Mouse (Mus musculus) frontal cortex, adult 2 months (tissue): ENCODE results near the gene Plpp7. TPM values are rescaled to one million over a fixed set of nuclear protein-coding genes. Genes with fewer than 3 reads are reported as not detected.
A peak's percentile ranks its signal among the peaks of the same experiment; 100 is the strongest.

Experiments used
- DNase-seq, 2 experiments: peaks; one replicate each; pipeline ENCODE4 v3.0.0; 2022; ENCODE audit warnings: low spot score in 1 of 2; ENCODE audit errors: extremely low spot score in 1 of 2
- polyA plus RNA-seq: library from polyadenylated mRNA; depleted of rRNA; stranded (reverse); fragments of >200 nt; gene quantifications from 2 replicates; pipeline ENCODE4 v1.2.3, GENCODE M21; 2012

The Plpp7 gene
- polyA plus RNA-seq, 1 experiment = 34.6 TPM

- DNase-seq = no peak
These were observed 37.3 kb downstream of the Plpp7 start for GRCm38 (mm10) chr2:32132567-32132992.

- DNase-seq = peak; percentile 84 to 98
These were observed 38.7 kb downstream of the Plpp7 start for GRCm38 (mm10) chr2:32134039-32134438.

GRCm38 (mm10) chr2:32137667-32138266 lies 42.4 kb downstream of the Plpp7 start:
- DNase-seq = peak; percentile 98

GRCm38 (mm10) chr2:32139377-32139776 lies 44.0 kb downstream of the Plpp7 start:
- DNase-seq = no peak

- no peak for DNase-seq
These were observed 45.2 kb downstream of the Plpp7 start for GRCm38 (mm10) chr2:32140498-32140934.

GRCm38 (mm10) chr2:32141602-32142001 lies 46.3 kb downstream of the Plpp7 start:
- no peak for DNase-seq

GRCm38 (mm10) chr2:32142368-32142767 lies 47.0 kb downstream of the Plpp7 start:
- DNase-seq = no peak

GRCm38 (mm10) chr2:32144633-32145032 lies 49.3 kb downstream of the Plpp7 start:
- DNase-seq = no peak

- no peak for DNase-seq
These were observed 51.4 kb downstream of the Plpp7 start for GRCm38 (mm10) chr2:32146617-32147162.

GRCm38 (mm10) chr2:32150135-32150534 lies 54.8 kb downstream of the Plpp7 start:
- DNase-seq = no peak

GRCm38 (mm10) chr2:32150562-32150923 lies 55.2 kb downstream of the Plpp7 start:
- DNase-seq = no peak

GRCm38 (mm10) chr2:32150924-32151659 lies 55.8 kb downstream of the Plpp7 start, which contains the start of gene Prrc2b:
Gene Prrc2b (plus strand): TSS chr2:32151082.
- no peak for DNase-seq

GRCm38 (mm10) chr2:32151660-32152366 lies 56.5 kb downstream of the Plpp7 start:
- DNase-seq = peak in 1 of 2 experiments; percentile 48

GRCm38 (mm10) chr2:32152367-32153034 lies 57.2 kb downstream of the Plpp7 start:
- no peak for DNase-seq

- DNase-seq = no peak
These were observed 57.9 kb downstream of the Plpp7 start for GRCm38 (mm10) chr2:32153041-32153790.

- DNase-seq = no peak
These were observed 58.4 kb downstream of the Plpp7 start for GRCm38 (mm10) chr2:32153791-32154119.

GRCm38 (mm10) chr2:32154334-32154997 lies 59.1 kb downstream of the Plpp7 start:
- DNase-seq = no peak

GRCm38 (mm10) chr2:32154998-32155541 lies 59.7 kb downstream of the Plpp7 start:
- DNase-seq = no peak

- DNase-seq = no peak
These were observed 60.3 kb downstream of the Plpp7 start for GRCm38 (mm10) chr2:32155614-32156013.
